Mouse (Mus musculus) liver, adult 2 months (tissue): ENCODE data around the gene Cd248. TPM values are rescaled to one million over a fixed set of nuclear protein-coding genes. Genes with fewer than 3 reads are reported as not detected.

Source experiments
- DNase-seq: peaks from one replicate; pipeline ENCODE4 v3.0.0-alpha.2; 2011; ENCODE audit warnings: low read depth, low spot score; ENCODE audit errors: extremely low read depth
- H3K27ac ChIP-seq: fragments of 200-500 bp; replicated peaks from 2 replicates; pipeline ENCODE4 v1.5.1; 2012; ENCODE audit warnings: low read depth, mild to moderate bottlenecking, control low read depth, inconsistent platforms, low read length; ENCODE audit not compliant: insufficient read depth
- H3K27me3 ChIP-seq: fragments of 200-500 bp; 2 replicates; pipeline ENCODE4 v1.6.1; 2012; ENCODE audit warnings: mild to moderate bottlenecking, moderate library complexity, low read length, inconsistent platforms; ENCODE audit not compliant: control insufficient read depth, insufficient read depth
- H3K36me3 ChIP-seq: fragments of 200-500 bp; 2 replicates; pipeline ENCODE4 v1.6.1; 2012; ENCODE audit warnings: low read length, inconsistent platforms; ENCODE audit not compliant: control insufficient read depth, insufficient read depth
- H3K4me1 ChIP-seq: fragments of 200-500 bp; 2 replicates; pipeline ENCODE4 v1.6.1; 2011; ENCODE audit warnings: low read length; ENCODE audit not compliant: control insufficient read depth, insufficient read depth
- H3K4me3 ChIP-seq: fragments of 200-500 bp; 2 replicates; pipeline ENCODE4 v1.5.1; 2011; ENCODE audit warnings: low read depth, mild to moderate bottlenecking, control low read depth, low read length, moderate library complexity; ENCODE audit not compliant: insufficient read depth
- H3K79me2 ChIP-seq: fragments of 200-500 bp; 2 replicates; pipeline ENCODE4 v1.6.1; 2012; ENCODE audit warnings: inconsistent platforms, mild to moderate bottlenecking, low read length, moderate library complexity; ENCODE audit not compliant: control insufficient read depth, insufficient read depth
- H3K9ac ChIP-seq: fragments of 200-500 bp; 2 replicates; pipeline ENCODE4 v1.6.1; 2012; ENCODE audit warnings: low read depth, mild to moderate bottlenecking, control low read depth, inconsistent platforms, low read length
- CTCF ChIP-seq: fragments of 200-500 bp; IDR thresholded peaks from 2 replicates; pipeline ENCODE4 v1.5.1; 2011; ENCODE audit warnings: low read depth, low read length, control low read depth
- POLR2A ChIP-seq: fragments of 200-500 bp; IDR thresholded peaks from 2 replicates; pipeline ENCODE4 v1.6.1; 2011; ENCODE audit warnings: low read length, control low read depth; ENCODE audit not compliant: insufficient read depth; ENCODE audit errors: extremely low read depth
- WGBS: fragments of 180-500 bp; shearing (Covaris S2); methylation state at CpG from one replicate; pipeline ENCODE4 v1.1.7; 2018; 5-methylcytosine and 5-hydroxymethylcytosine counted together
- polyA plus RNA-seq: library from polyadenylated mRNA; depleted of rRNA; stranded (reverse); fragments of >200 nt; gene quantifications from 2 replicates; pipeline ENCODE4 v1.2.3, GENCODE M21; 2012
- total RNA-seq: library from RNA; depleted of rRNA; stranded (reverse); fragments of >200 nt; gene quantifications from 2 replicates; pipeline ENCODE4 v1.2.3, GENCODE M21; 2014

Cd248 gene
- total and polyA plus RNA-seq, 2 experiments = 0.18 to 0.98 TPM

- DNase-seq = no peak
- no peak overlapping the region for H3K27ac ChIP-seq
- H3K4me3 ChIP-seq = no peak overlapping the region
- no peak overlapping the region for H3K9ac ChIP-seq
- no peaks in the 10 kb centered on the region for H3K79me2 ChIP-seq
- H3K36me3 ChIP-seq = no peaks in the 10 kb centered on the region
- peaks cover 5% of the 10 kb centered on the region for H3K27me3 ChIP-seq
- peaks cover 9% of the 10 kb centered on the region; the same call in 1 of the 2 replicates for H3K4me1 ChIP-seq
- TF ChIP-seq POLR2A (no peak), CTCF (no peak)
- 32% methylated on average over 5 of the region's 5 CpGs for WGBS
Observed at GRCm38 (mm10) chr19:5073518-5073917, 5.6 kb downstream of the Cd248 start.

- Histone ChIP-seq H3K79me2 (no peaks in the 10 kb centered on the region), H3K4me1 (no peaks in the 10 kb centered on the region), H3K9ac (no peak overlapping the region), H3K27ac (no peak overlapping the region), H3K36me3 (no peaks in the 10 kb centered on the region), H3K27me3 (peaks cover 11% of the 10 kb centered on the region), H3K4me3 (no peak overlapping the region)
- TF ChIP-seq POLR2A = no peak
- no peak for TF ChIP-seq CTCF
- WGBS = 87% methylated on average over 1 of the region's 1 CpGs
- DNase-seq = no peak
Observed at GRCm38 (mm10) chr19:5079279-5079678, 11.4 kb downstream of the Cd248 start.

- Histone ChIP-seq H3K9ac (no peak overlapping the region), H3K79me2 (no peaks in the 10 kb centered on the region), H3K27me3 (peaks cover 16% of the 10 kb centered on the region), H3K27ac (no peak overlapping the region), H3K36me3 (no peaks in the 10 kb centered on the region), H3K4me1 (peaks cover 3% of the 10 kb centered on the region; the same call in 1 of the 2 replicates), H3K4me3 (no peak overlapping the region)
- DNase-seq = no peak
- WGBS = 50% methylated on average over 18 of the region's 18 CpGs
- no peak for TF ChIP-seq CTCF
- no peak for TF ChIP-seq POLR2A
Observed at GRCm38 (mm10) chr19:5082005-5082404, 14.1 kb downstream of the Cd248 start.

- Histone ChIP-seq H3K79me2 (no peaks in the 10 kb centered on the region), H3K4me1 (peaks cover 5% of the 10 kb centered on the region), H3K36me3 (no peaks in the 10 kb centered on the region), H3K4me3 (no peak overlapping the region), H3K9ac (no peak overlapping the region), H3K27me3 (peaks cover 16% of the 10 kb centered on the region), H3K27ac (no peak overlapping the region)
- 52% methylated on average over 24 of the region's 24 CpGs for WGBS
- DNase-seq = no peak
- TF ChIP-seq CTCF = no peak
- TF ChIP-seq POLR2A = no peak
Observed at GRCm38 (mm10) chr19:5082596-5082995, 14.7 kb downstream of the Cd248 start.

GRCm38 (mm10) chr19:5083961-5084833, 16.3 kb downstream of the Cd248 start:
- peaks cover 16% of the 10 kb centered on the region for H3K27me3 ChIP-seq
- H3K79me2 ChIP-seq = no peaks in the 10 kb centered on the region
- no peak overlapping the region for H3K4me3 ChIP-seq
- no peak for DNase-seq
- H3K36me3 ChIP-seq = no peaks in the 10 kb centered on the region
- no peak overlapping the region for H3K9ac ChIP-seq
- 71% methylated on average over 3 of the region's 3 CpGs for WGBS
- no peak for TF ChIP-seq CTCF
- H3K4me1 ChIP-seq = peaks cover 10% of the 10 kb centered on the region
- H3K27ac ChIP-seq = no peak overlapping the region

- Histone ChIP-seq H3K79me2 (no peaks in the 10 kb centered on the region), H3K36me3 (no peaks in the 10 kb centered on the region), H3K27me3 (peaks cover 16% of the 10 kb centered on the region), H3K4me1 (peaks cover 11% of the 10 kb centered on the region), H3K27ac (no peak overlapping the region), H3K4me3 (peak overlapping the region; percentile 69; the same call in 1 of the 2 replicates), H3K9ac (peak overlapping the region; percentile 71; the same call in 1 of the 2 replicates)
- no peak for DNase-seq
- WGBS = 6% methylated on average over 15 of the region's 15 CpGs
- TF ChIP-seq POLR2A (no peak), CTCF (no peak)
Observed at GRCm38 (mm10) chr19:5084834-5085144, 16.9 kb downstream of the Cd248 start.
